Mouse (Mus musculus) kidney, adult 2 months (tissue): Measurements from ENCODE around the gene Slc45a1. TPM values are rescaled to one million over a fixed set of nuclear protein-coding genes. Genes with fewer than 3 reads are reported as not detected.

ENCODE experiments used
- DNase-seq: peaks from one replicate; pipeline ENCODE4 v3.0.0; 2021
- H3K27ac ChIP-seq: fragments of 200-500 bp; 2 replicates; pipeline ENCODE4 v1.5.1; 2012; ENCODE audit warnings: low read depth, low read length, control low read depth, inconsistent platforms; ENCODE audit not compliant: insufficient read depth
- H3K27me3 ChIP-seq: fragments of 200-500 bp; replicated peaks from 2 replicates; pipeline ENCODE4 v1.6.1; 2012; ENCODE audit warnings: mild to moderate bottlenecking, moderate library complexity, low read length, inconsistent platforms; ENCODE audit not compliant: control insufficient read depth, insufficient read depth
- H3K36me3 ChIP-seq: fragments of 200-500 bp; 2 replicates; pipeline ENCODE4 v1.6.1; 2012; ENCODE audit warnings: mild to moderate bottlenecking, moderate library complexity, low read length, inconsistent platforms; ENCODE audit not compliant: control insufficient read depth, insufficient read depth
- H3K4me1 ChIP-seq: fragments of 200-500 bp; 2 replicates; pipeline ENCODE4 v1.6.1; 2011; ENCODE audit warnings: low read length; ENCODE audit not compliant: control insufficient read depth, insufficient read depth
- H3K4me3 ChIP-seq: fragments of 200-500 bp; 2 replicates; pipeline ENCODE4 v1.5.1; 2011; ENCODE audit warnings: mild to moderate bottlenecking, low read depth, low read length, control low read depth; ENCODE audit not compliant: insufficient read depth
- CTCF ChIP-seq: fragments of 200-500 bp; conservative IDR thresholded peaks from 2 replicates; pipeline ENCODE4 v1.5.1; 2011; ENCODE audit warnings: low read depth, mild to moderate bottlenecking, control low read depth, low read length, moderate library complexity, mixed read lengths; ENCODE audit not compliant: insufficient read depth, insufficient read length
- POLR2A ChIP-seq: fragments of 200-500 bp; IDR thresholded peaks from one replicate; pipeline ENCODE4 v1.6.1; 2011; ENCODE audit warnings: low read depth, low read length, control low read depth
- WGBS: fragments of 180-500 bp; shearing (Covaris S2); methylation state at CpG from one replicate; pipeline ENCODE4 v1.1.7; 2018; 5-methylcytosine and 5-hydroxymethylcytosine counted together
- polyA plus RNA-seq: library from polyadenylated mRNA; depleted of rRNA; stranded (reverse); fragments of >200 nt; gene quantifications from 2 replicates; pipeline ENCODE4 v1.2.3, GENCODE M21; 2012

The Slc45a1 gene
- polyA plus RNA-seq, 1 experiment: 0.17 TPM

DNA sequence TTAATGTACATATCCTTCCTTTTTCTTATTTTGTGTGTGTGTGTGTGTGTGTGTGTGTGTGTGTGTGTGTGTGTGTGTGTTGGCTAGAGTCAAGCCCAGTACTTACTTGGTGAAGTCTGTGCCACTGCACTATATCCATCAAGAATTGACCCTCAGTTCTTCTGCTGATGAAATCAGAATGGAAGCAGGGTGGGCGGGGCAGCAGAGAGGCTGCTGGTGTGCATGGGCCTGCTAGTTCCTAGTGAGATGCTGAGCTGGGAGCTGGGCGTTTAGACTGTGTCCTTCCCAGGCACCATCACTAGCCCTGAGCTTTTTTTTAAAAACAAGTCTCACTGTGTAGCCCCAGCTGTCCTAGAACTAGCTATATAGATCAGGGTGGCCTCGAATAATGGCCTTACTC lies 56.9 kb downstream of the Slc45a1 start:
- WGBS: 67% methylated on average over 3 of the region's 3 CpGs
- no peak for TF ChIP-seq CTCF
- no peak for TF ChIP-seq POLR2A
- Histone ChIP-seq H3K4me1 (peaks cover 73% of the 10 kb centered on the region), H3K36me3 (no peaks in the 10 kb centered on the region), H3K27me3 (no peaks in the 10 kb centered on the region), H3K4me3 (no peak overlapping the region), H3K27ac (no peak overlapping the region)
- no peak for DNase-seq

DNA sequence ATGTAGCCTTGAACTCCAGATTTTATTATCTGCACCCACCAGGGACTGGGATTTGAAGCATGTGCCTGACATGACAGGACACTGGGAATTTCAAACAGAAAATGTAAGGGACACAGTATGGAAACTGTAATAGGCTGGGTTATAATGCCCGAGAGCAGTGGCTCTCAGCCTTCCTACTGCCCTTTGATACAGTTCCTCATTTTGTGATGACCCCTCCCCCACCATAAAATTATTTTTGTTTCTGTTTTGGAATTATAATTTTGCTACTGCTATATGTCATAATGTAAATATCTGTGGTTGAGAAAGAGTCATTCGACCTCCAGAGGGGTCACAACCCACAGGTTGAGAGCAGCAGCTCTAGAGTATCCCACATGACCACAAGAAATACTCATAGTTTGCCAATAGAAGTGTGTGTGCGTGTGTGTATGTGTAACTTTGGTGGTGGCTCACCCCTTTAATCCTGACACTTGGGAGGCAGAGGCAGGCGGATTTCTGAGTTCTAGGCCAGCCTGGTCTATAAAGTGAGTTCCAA lies 57.6 kb downstream of the Slc45a1 start:
- Histone ChIP-seq H3K27ac (0 out of 2 replicates have a peak overlapping the region, but pooled peaks have one; percentile 15), H3K27me3 (no peaks in the 10 kb centered on the region), H3K4me3 (no peak overlapping the region), H3K4me1 (peaks cover 76% of the 10 kb centered on the region), H3K36me3 (no peaks in the 10 kb centered on the region)
- 85% methylated on average over 4 of the region's 4 CpGs for WGBS
- TF ChIP-seq CTCF (no peak), POLR2A (no peak)
- no peak for DNase-seq

DNA sequence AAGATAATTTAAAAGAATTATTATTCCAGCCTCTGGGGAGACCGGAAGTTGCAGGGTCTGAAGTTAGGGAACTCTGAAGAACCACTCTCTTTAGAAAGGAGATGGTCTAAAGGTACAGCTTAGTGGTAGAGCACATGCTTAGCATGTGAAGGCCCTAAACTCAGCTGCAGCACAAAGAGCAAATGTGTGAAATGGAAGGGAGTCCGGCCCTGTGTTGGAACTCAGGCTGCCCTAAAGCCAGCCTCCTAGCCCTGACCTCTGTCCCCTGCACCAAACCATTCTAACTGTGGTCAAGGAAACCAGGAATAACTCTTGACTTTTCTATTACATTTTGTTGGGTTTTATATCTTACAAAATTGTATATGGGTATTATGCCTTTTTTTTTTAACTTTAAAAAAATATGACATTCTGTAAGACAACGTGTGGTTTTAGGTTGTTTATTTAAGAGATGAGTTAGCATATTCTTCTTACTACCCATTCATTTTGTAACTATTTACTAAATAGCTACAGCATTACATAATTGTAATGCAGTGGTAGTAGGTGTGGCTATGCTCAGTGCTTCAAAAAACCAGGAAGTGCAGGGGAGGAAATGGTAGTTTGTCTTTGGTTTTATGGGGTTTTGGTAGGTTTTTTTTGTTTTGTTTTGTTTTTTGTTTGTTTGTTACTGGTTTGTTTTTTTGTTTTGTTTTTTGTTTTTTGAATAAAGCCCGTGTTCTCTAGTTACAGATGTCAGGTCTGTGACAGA lies 58.3 kb downstream of the Slc45a1 start:
- Histone ChIP-seq H3K36me3 (no peaks in the 10 kb centered on the region), H3K27me3 (no peaks in the 10 kb centered on the region), H3K4me3 (no peak overlapping the region), H3K4me1 (peaks cover 72% of the 10 kb centered on the region), H3K27ac (peak overlapping the region; percentile 21)
- TF ChIP-seq CTCF (no peak), POLR2A (no peak)
- 43% methylated on average over 4 of the region's 4 CpGs for WGBS
- DNase-seq: peak; percentile 50

DNA sequence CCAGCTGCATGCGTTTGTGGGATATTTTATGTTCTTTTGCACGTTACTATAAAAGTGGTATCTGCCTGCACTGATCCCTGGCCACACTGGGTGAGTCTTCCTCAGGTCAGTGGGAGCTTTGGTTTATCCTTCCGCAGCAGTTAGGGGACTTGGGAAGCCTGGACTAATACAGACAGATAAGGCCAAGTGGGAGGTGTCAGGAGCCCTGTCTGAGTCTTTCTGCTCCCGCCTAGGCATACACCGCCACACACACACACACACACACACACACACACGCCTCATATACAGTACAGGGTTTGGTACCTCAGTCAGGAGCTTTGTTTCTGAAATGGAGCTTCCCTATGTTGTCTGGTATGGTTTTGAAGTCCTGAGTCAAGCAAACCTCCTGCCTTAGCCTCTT lies 59.9 kb downstream of the Slc45a1 start:
- Histone ChIP-seq H3K36me3 (no peaks in the 10 kb centered on the region), H3K27me3 (no peaks in the 10 kb centered on the region), H3K27ac (peak overlapping the region; percentile 15; the same call in 1 of the 2 replicates), H3K4me3 (no peak overlapping the region), H3K4me1 (peaks cover 67% of the 10 kb centered on the region)
- TF ChIP-seq POLR2A: no peak
- no peak for TF ChIP-seq CTCF
- WGBS: 59% methylated on average over 6 of the region's 6 CpGs
- no peak for DNase-seq

DNA sequence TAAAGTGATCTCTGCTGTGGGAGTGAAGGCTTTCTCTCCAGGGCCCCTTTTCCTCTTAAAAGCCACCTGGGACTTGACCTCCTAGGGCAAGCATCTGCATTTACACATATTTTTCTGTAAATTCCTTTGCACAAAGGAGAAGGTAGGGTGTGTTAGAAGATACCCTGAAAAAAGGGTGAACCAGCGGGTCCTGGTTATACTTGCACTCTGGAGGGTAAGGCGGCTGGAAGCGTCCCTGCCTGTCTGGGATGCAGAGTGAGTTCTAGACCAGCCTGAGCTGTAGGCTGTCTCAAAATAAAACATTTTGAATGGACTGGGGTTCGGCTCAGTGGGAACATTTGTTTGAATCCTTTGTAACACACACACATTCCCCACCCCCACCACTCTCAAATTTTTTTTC lies 60.4 kb downstream of the Slc45a1 start:
- Histone ChIP-seq H3K27me3 (no peaks in the 10 kb centered on the region), H3K36me3 (no peaks in the 10 kb centered on the region), H3K27ac (peak overlapping the region; percentile 18; the same call in 1 of the 2 replicates), H3K4me1 (peaks cover 65% of the 10 kb centered on the region), H3K4me3 (no peak overlapping the region)
- TF ChIP-seq POLR2A (no peak), CTCF (no peak)
- 59% methylated on average over 4 of the region's 4 CpGs for WGBS
- no peak for DNase-seq

DNA sequence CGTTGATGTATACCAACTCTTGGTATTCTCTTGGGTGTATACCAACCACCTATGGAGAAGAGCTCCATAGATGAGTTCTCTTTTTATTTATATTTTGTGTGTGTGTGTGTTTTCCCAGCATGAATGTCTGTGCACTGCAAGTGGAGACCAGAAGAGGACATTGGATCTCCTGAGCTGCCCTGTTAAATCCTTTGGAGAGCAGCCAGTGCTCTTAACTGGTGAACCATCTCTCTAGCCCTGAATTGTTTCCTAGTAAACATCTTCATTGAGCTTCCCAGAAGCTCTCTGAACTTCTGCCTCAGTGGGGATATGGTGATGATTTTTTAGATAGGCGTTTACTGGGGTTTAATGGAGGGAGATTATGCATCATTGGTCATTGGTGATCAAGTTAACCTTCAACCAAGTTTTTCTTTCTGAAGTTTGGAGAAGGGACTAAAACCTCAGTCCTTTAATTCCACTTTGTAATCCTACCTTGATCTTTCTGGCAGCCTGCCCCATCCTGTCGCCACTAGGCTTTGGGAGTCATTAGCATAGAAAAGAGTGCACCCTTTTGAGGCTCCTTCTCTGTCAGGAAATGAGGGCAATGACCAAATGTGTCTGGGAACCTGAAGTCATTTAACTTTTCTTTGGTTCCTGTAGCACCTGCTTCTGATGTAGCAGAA lies 61.2 kb downstream of the Slc45a1 start:
- WGBS: 24% methylated on average over 3 of the region's 3 CpGs
- no peaks in the 10 kb centered on the region for H3K27me3 ChIP-seq
- peaks cover 63% of the 10 kb centered on the region for H3K4me1 ChIP-seq
- no peak overlapping the region for H3K4me3 ChIP-seq
- H3K27ac ChIP-seq: peak overlapping the region; percentile 33
- DNase-seq: peak; percentile 90
- no peaks in the 10 kb centered on the region for H3K36me3 ChIP-seq
- TF ChIP-seq CTCF (no peak), POLR2A (no peak)

DNA sequence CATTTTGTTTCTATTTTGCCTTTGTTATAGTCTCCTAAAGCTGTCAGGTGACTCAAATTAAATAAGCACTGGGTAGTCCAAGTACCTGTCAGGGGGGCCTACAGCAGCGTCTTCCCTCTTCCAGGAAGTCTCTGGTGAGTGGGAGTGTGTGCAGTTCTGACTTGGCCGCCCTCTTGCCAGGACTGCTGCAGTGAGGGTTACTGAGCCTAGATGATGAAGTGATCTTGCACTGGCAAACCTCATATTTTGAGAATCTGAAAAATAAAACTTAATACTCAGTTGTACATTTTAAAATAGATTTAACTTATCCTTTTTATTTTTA lies 63.7 kb downstream of the Slc45a1 start:
- no peak for DNase-seq
- Histone ChIP-seq H3K36me3 (no peaks in the 10 kb centered on the region), H3K4me3 (no peak overlapping the region), H3K27ac (0 out of 2 replicates have a peak overlapping the region, but pooled peaks have one; percentile 34), H3K27me3 (no peaks in the 10 kb centered on the region), H3K4me1 (peaks cover 65% of the 10 kb centered on the region)
- 30% methylated on average over 2 of the region's 2 CpGs for WGBS
- TF ChIP-seq POLR2A (no peak), CTCF (no peak)
